Mouse (Mus musculus) hindbrain, embryonic 10.5 days (tissue): ENCODE data around the gene Mtif2. TPM values are rescaled to one million over a fixed set of nuclear protein-coding genes. Genes with fewer than 3 reads are reported as not detected.

Source experiments
- DNase-seq: peaks from one replicate; pipeline ENCODE4 v3.0.0-alpha.2; 2017; ENCODE audit warnings: low spot score
- H3K27ac ChIP-seq: fragments of 300-500 bp; sonication (generic); 2 replicates; pipeline ENCODE4 v1.5.1; 2016; ENCODE audit warnings: mild to moderate bottlenecking, moderate library complexity
- H3K27me3 ChIP-seq: fragments of 300-500 bp; sonication (generic); 2 replicates; pipeline ENCODE4 v1.6.1; 2016; ENCODE audit warnings: mild to moderate bottlenecking; ENCODE audit not compliant: poor library complexity, insufficient read depth, severe bottlenecking
- H3K36me3 ChIP-seq: fragments of 300-500 bp; sonication (generic); 2 replicates; pipeline ENCODE4 v1.6.1; 2016; ENCODE audit warnings: mild to moderate bottlenecking, moderate library complexity
- H3K4me1 ChIP-seq: fragments of 300-500 bp; sonication (generic); replicated peaks from 2 replicates; pipeline ENCODE4 v1.6.1; 2016; ENCODE audit warnings: mild to moderate bottlenecking
- H3K4me3 ChIP-seq: fragments of 300-500 bp; sonication (generic); 2 replicates; pipeline ENCODE4 v1.5.1; 2016; ENCODE audit warnings: mild to moderate bottlenecking, moderate library complexity
- H3K9me3 ChIP-seq: fragments of 300-500 bp; sonication (generic); 2 replicates; pipeline ENCODE4 v1.6.1; 2016; ENCODE audit warnings: mild to moderate bottlenecking, moderate library complexity
- polyA plus RNA-seq: library from polyadenylated mRNA; unstranded; fragments of >200 nt; fragmentation: Nextera tagmentation; extraction: Ambion mirVana; gene quantifications from 2 replicates; pipeline ENCODE4 v1.2.1, GENCODE M21; 2016

Mtif2 gene
- polyA plus RNA-seq, 1 experiment from 2014 or later: 41.0 TPM

GRCm38 (mm10) chr11:29579610-29580009, 53.4 kb downstream of the Mtif2 start:
- no peaks in the 10 kb centered on the region for H3K4me1 ChIP-seq
- no peaks in the 10 kb centered on the region for H3K27me3 ChIP-seq
- DNase-seq: no peak
- no peaks in the 10 kb centered on the region for H3K36me3 ChIP-seq
- H3K4me3 ChIP-seq: no peak overlapping the region
- H3K27ac ChIP-seq: no peak overlapping the region
- peaks cover 6% of the 10 kb centered on the region; the same call in 1 of the 2 replicates for H3K9me3 ChIP-seq

Other genes with a start within 250 kb of the Mtif2 start
- gene Ccdc88a, start 152.8 kb upstream of the Mtif2 start, polyA plus RNA-seq: 32.4 and 39.0 TPM in 2 replicates
- gene Prorsd1, start 11.4 kb upstream of the Mtif2 start, polyA plus RNA-seq: 16.5 and 19.6 TPM in 2 replicates
- gene Clhc1, start 21.5 kb downstream of the Mtif2 start, polyA plus RNA-seq: 0.10 and 0.25 TPM in 2 replicates
- 932 and 1,013 TPM in 2 replicates for gene Rps27a, start 21.7 kb downstream of the Mtif2 start, polyA plus RNA-seq
- 66.5 and 67.1 TPM in 2 replicates for gene Rtn4, start 166.5 kb downstream of the Mtif2 start, polyA plus RNA-seq